Mouse (Mus musculus): ENCODE measurements around the gene Olfr77. TPM values are rescaled to one million over a fixed set of nuclear protein-coding genes. Genes with fewer than 3 reads are reported as not detected.

Gene Olfr77
- 0.12 and 0.14 TPM in 2 replicates for polyA plus RNA-seq (2015; fragmentation: Nextera tagmentation; extraction: Ambion mirVana)

GRCm38 (mm10) chr9:19916565-19916964 lies at the start of gene Olfr77:
Gene Olfr77 (plus strand): TSS chr9:19916865.
- WGBS (ENCODE audit: insufficient replicate concordance) = 62% methylated on average over 2 of the region's 2 CpGs
- H3K9ac ChIP-seq (ENCODE audit: low read depth, low read length) = no peak within 1 kb of the TSS
- no peak for ATAC-seq (ENCODE audit: low read depth)
- no peaks in the 10 kb centered on the region for H3K4me1 ChIP-seq (ENCODE audit: control insufficient read depth, low read depth, low read length)
- no peaks in the 10 kb centered on the region for H3K27me3 ChIP-seq (ENCODE audit: control insufficient read depth, insufficient read depth, low read depth, low read length)
- H3K9me3 ChIP-seq (replicated peaks; ENCODE audit: control insufficient read depth, low read length) = no peaks in the 10 kb centered on the region
- H3K4me2 ChIP-seq (ENCODE audit: low read depth, low read length) = no peak within 1 kb of the TSS
- no peak within 1 kb of the TSS for H3K4me3 ChIP-seq (ENCODE audit: low read depth, low read length)
- H3K36me3 ChIP-seq (ENCODE audit: control insufficient read depth, insufficient read depth) = no peaks in the 10 kb centered on the region
- no peak within 1 kb of the TSS for H3K27ac ChIP-seq (ENCODE audit: low read length)

GRCm38 (mm10) chr9:19887904-19888303 lies 28.8 kb upstream of the Olfr77 start, which contains the start of gene Olfr862:
Gene Olfr862 (minus strand): TSS chr9:19888004.
- Histone ChIP-seq H3K27me3 (ENCODE audit: control insufficient read depth, insufficient read depth, low read depth, low read length) (no peaks in the 10 kb centered on the region), H3K27ac (ENCODE audit: low read length) (no peak within 1 kb of the TSS), H3K9me3 (replicated peaks; ENCODE audit: control insufficient read depth, low read length) (no peaks in the 10 kb centered on the region), H3K4me2 (ENCODE audit: low read depth, low read length) (no peak within 1 kb of the TSS), H3K9ac (ENCODE audit: low read depth, low read length) (no peak within 1 kb of the TSS), H3K36me3 (ENCODE audit: control insufficient read depth, insufficient read depth) (no peaks in the 10 kb centered on the region), H3K4me1 (ENCODE audit: control insufficient read depth, low read depth, low read length) (no peaks in the 10 kb centered on the region), H3K4me3 (ENCODE audit: low read depth, low read length) (no peak within 1 kb of the TSS)
- ATAC-seq (ENCODE audit: low read depth) = no peak

- no peaks in the 10 kb centered on the region for H3K36me3 ChIP-seq (ENCODE audit: control insufficient read depth, insufficient read depth)
- 36% methylated on average over 4 of the region's 4 CpGs for WGBS (ENCODE audit: insufficient replicate concordance)
- no peaks in the 10 kb centered on the region for H3K27me3 ChIP-seq (ENCODE audit: control insufficient read depth, insufficient read depth, low read depth, low read length)
- H3K9me3 ChIP-seq (replicated peaks; ENCODE audit: control insufficient read depth, low read length) = no peaks in the 10 kb centered on the region
- no peak overlapping the region for H3K4me3 ChIP-seq (ENCODE audit: low read depth, low read length)
- H3K4me2 ChIP-seq (ENCODE audit: low read depth, low read length) = no peak overlapping the region
- no peak for ATAC-seq (ENCODE audit: low read depth)
- H3K4me1 ChIP-seq (ENCODE audit: control insufficient read depth, low read depth, low read length) = no peaks in the 10 kb centered on the region
- no peak overlapping the region for H3K27ac ChIP-seq (ENCODE audit: low read length)
- H3K9ac ChIP-seq (ENCODE audit: low read depth, low read length) = no peak overlapping the region
These were observed 5.5 kb upstream of the Olfr77 start for GRCm38 (mm10) chr9:19911170-19911569.

Other genes starting within 250 kb of the Olfr77 start
- not detected in 2 replicates for gene Olfr857, start 207.4 kb upstream of the Olfr77 start, polyA plus RNA-seq (2015; fragmentation: Nextera tagmentation; extraction: Ambion mirVana)
- not detected in 2 replicates for gene Olfr58, start 136.6 kb upstream of the Olfr77 start, polyA plus RNA-seq (2015; fragmentation: Nextera tagmentation; extraction: Ambion mirVana)
- not detected in 2 replicates for gene Olfr859, start 112.0 kb upstream of the Olfr77 start, polyA plus RNA-seq (2015; fragmentation: Nextera tagmentation; extraction: Ambion mirVana)
- not detected in 2 replicates for gene Olfr860, start 67.1 kb upstream of the Olfr77 start, polyA plus RNA-seq (2015; fragmentation: Nextera tagmentation; extraction: Ambion mirVana)
- not detected in 2 replicates for gene Olfr862, start 28.9 kb upstream of the Olfr77 start, polyA plus RNA-seq (2015; fragmentation: Nextera tagmentation; extraction: Ambion mirVana)
- gene Olfr866, start 111.2 kb downstream of the Olfr77 start, polyA plus RNA-seq (2015; fragmentation: Nextera tagmentation; extraction: Ambion mirVana) = not detected in 2 replicates
- not detected in 2 replicates for gene Olfr867, start 140.7 kb downstream of the Olfr77 start, polyA plus RNA-seq (2015; fragmentation: Nextera tagmentation; extraction: Ambion mirVana)
- gene Olfr868, start 181.8 kb downstream of the Olfr77 start, polyA plus RNA-seq (2015; fragmentation: Nextera tagmentation; extraction: Ambion mirVana) = not detected in 2 replicates
- not detected in 2 replicates for gene Olfr869, start 212.1 kb downstream of the Olfr77 start, polyA plus RNA-seq (2015; fragmentation: Nextera tagmentation; extraction: Ambion mirVana)